Mouse (Mus musculus): ENCODE data around the gene Cnst. TPM values are rescaled to one million over a fixed set of nuclear protein-coding genes. Genes with fewer than 3 reads are reported as not detected.

Cnst gene
- total RNA-seq, 4 experiments from 2014 or later: 29.5 to 38.6 (median 33.9) TPM

GRCm38 (mm10) chr1:179553197-179553948, 7.2 kb downstream of the Cnst start:
- no peak for DNase-seq (ENCODE audit: low spot score in 2 of 2)

- DNase-seq (ENCODE audit: low spot score in 2 of 2): no peak
Measured at GRCm38 (mm10) chr1:179553949-179554347, 7.8 kb downstream of the Cnst start.

GRCm38 (mm10) chr1:179556921-179557320, 10.8 kb downstream of the Cnst start:
- DNase-seq (ENCODE audit: low spot score in 2 of 2): no peak

- DNase-seq (ENCODE audit: low spot score in 2 of 2): no peak
Measured at GRCm38 (mm10) chr1:179559446-179560194, 13.4 kb downstream of the Cnst start.

GRCm38 (mm10) chr1:179560845-179561430, 14.8 kb downstream of the Cnst start:
- DNase-seq (ENCODE audit: low spot score in 2 of 2): no peak

GRCm38 (mm10) chr1:179563211-179563610, 17.0 kb downstream of the Cnst start:
- DNase-seq (ENCODE audit: low spot score in 2 of 2): no peak

- DNase-seq (ENCODE audit: low spot score in 2 of 2): no peak
Measured at GRCm38 (mm10) chr1:179563926-179564325, 17.8 kb downstream of the Cnst start.

GRCm38 (mm10) chr1:179567558-179567957, 21.4 kb downstream of the Cnst start:
- no peak for DNase-seq (ENCODE audit: low spot score in 2 of 2)

GRCm38 (mm10) chr1:179568690-179569398, 22.7 kb downstream of the Cnst start:
- DNase-seq (ENCODE audit: low spot score in 2 of 2): no peak

- DNase-seq (ENCODE audit: low spot score in 2 of 2): no peak
Measured at GRCm38 (mm10) chr1:179570482-179570881, 24.3 kb downstream of the Cnst start.

- no peak for DNase-seq (ENCODE audit: low spot score in 2 of 2)
Measured at GRCm38 (mm10) chr1:179571686-179572085, 25.5 kb downstream of the Cnst start.

GRCm38 (mm10) chr1:179573650-179574206, 27.6 kb downstream of the Cnst start:
- no peak for DNase-seq (ENCODE audit: low spot score in 2 of 2)

GRCm38 (mm10) chr1:179578625-179579024, 32.5 kb downstream of the Cnst start:
- DNase-seq (ENCODE audit: low spot score in 2 of 2): no peak

GRCm38 (mm10) chr1:179580200-179580599, 34.0 kb downstream of the Cnst start:
- DNase-seq (ENCODE audit: low spot score in 2 of 2): no peak

GRCm38 (mm10) chr1:179581422-179581821, 35.3 kb downstream of the Cnst start:
- no peak for DNase-seq (ENCODE audit: low spot score in 2 of 2)

- peak; percentile 27 to 37 for DNase-seq (ENCODE audit: low spot score in 2 of 2)
Measured at GRCm38 (mm10) chr1:179582021-179582433, 35.9 kb downstream of the Cnst start.

- DNase-seq (ENCODE audit: low spot score in 2 of 2): no peak
Measured at GRCm38 (mm10) chr1:179583090-179583489, 36.9 kb downstream of the Cnst start.

GRCm38 (mm10) chr1:179584220-179584619, 38.0 kb downstream of the Cnst start:
- no peak for DNase-seq (ENCODE audit: low spot score in 2 of 2)

GRCm38 (mm10) chr1:179585646-179586045, 39.5 kb downstream of the Cnst start:
- DNase-seq (ENCODE audit: low spot score in 2 of 2): no peak

- no peak for DNase-seq (ENCODE audit: low spot score in 2 of 2)
Measured at GRCm38 (mm10) chr1:179586430-179587095, 40.4 kb downstream of the Cnst start.

GRCm38 (mm10) chr1:179588230-179588629, 42.1 kb downstream of the Cnst start:
- DNase-seq (ENCODE audit: low spot score in 2 of 2): peak in 1 of 2 experiments; percentile 30
